Mouse (Mus musculus): Measurements from ENCODE around the gene Aasdh.

Gene Aasdh

GRCm38 (mm10) chr5:76841859-76842258 lies 63.5 kb downstream of the Aasdh start:
- DNase-seq (ENCODE audit: low spot score): no peak

DNA sequence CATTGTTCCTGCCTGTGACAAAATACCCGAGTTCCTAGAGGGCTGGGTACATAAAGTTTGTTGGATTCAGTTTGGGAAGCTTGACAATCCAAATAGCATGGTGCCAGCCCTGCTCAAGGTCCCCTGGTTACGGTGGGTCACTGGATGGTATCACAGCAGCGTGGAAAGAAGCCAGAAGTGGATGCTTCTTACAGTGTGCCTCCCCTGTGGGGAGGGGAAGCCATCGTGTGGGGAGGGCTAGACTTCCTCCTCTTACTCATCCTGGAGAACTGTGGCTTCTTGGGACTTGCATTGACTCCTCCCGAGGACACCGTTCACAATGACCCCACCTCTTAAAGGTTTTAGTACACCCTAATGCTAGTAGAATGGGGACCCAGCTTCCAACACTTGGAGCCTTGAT lies 65.5 kb downstream of the Aasdh start:
- DNase-seq (ENCODE audit: low spot score): no peak

DNA sequence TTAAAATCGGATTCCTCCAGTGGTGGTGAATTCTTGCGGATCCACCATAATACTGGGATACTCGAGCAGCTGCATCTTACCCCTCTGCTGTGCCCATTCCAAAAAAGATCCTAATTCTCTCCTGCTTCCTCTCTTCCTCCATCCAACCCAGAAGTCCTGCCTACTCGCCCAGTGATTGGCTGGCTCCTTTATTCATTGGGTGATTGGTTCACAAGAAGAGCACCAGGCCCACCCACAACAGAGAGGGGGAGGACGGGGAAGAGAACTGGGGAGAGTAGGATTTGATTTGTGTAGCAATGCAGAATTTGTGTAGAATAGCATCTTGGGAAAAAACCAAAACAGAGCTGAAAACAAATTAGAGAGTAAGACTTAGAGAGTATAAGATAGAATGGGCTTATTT lies 68.3 kb downstream of the Aasdh start:
- DNase-seq (ENCODE audit: low spot score): no peak

DNA sequence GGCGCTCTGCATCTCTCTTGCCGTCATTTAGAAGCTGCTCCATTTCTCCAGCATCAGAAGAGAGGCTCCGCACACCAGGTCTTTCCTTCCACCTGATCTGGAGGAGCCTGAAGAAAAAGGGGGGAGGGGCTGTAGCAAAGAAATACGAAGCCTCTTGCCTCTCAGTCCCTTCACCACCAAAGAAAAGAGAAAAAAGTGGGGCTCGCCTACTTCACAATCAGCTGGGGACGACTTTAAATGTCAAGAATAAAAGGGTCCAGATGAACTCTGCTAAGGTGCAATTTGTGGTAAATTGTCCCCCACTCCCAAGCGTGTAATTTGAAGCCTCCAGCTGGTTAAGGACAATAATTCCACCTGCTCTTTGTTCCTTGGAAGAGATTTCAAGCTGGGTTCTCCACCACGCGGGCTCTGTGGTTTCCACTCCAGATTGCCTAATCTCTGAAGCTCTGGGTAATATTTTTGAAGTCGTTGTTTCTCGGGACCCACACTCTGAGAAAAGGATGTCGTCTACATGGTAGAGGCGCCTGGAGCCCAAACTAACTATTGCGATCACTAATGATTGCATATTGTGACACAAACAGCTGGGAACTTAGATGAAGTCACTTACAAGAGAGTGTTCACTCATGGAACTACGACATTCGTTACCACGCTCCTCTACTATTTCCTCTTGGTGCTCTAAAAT lies 72.6 kb downstream of the Aasdh start:
- DNase-seq (ENCODE audit: low spot score): no peak

DNA sequence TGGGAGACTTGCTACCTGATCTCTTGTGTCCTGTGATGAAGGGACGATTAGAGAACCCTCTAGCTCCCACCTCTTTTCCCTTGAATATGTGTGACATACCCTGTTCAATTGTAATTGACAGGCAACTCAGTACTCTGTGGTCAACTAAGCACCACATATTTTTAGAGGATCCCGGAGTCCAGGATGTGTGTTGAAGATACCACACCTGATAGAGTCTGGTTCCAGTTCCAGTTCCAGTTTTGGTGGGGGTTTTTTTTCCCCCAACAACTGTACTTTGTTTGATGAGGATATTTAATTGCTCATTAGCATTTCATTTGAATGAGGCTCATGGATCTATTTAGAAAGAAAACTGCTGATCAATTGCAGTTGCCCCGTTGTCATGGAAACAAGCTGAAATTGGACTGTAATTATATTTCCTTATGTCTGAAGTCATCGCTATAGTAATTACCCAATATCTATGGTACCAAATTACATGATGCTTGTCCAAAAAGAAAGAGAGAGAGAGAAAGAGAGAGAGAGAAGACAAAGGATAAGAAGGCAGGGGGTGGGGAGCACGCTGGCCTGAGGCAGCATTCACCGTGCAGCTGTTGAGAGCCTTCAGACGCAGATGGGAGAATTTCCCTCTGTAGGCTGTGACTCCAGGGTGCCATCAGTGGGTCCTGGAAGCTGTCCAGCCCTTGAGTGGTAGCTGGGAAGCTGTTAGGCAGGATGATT lies 76.6 kb downstream of the Aasdh start:
- no peak for DNase-seq (ENCODE audit: low spot score)

Data from embryo, embryonic 10 days (tissue).